Mouse (Mus musculus) midbrain, embryonic 16.5 days (tissue): ENCODE measurements around the gene Cx3cr1. TPM values are rescaled to one million over a fixed set of nuclear protein-coding genes. Genes with fewer than 3 reads are reported as not detected.

Experiments used
- ATAC-seq: fragments of 200-750 bp; cut with Nextera tagmentation; 2 replicates; pipeline ENCODE4 v1.8.0; 2017; ENCODE audit warnings: moderate TSS enrichment
- H3K27ac ChIP-seq: fragments of 300-500 bp; sonication (generic); 2 replicates; pipeline ENCODE4 v1.5.1; 2014; ENCODE audit warnings: mild to moderate bottlenecking, low read length, mixed read lengths
- H3K27me3 ChIP-seq: fragments of 300-500 bp; sonication (generic); 2 replicates; pipeline ENCODE4 v1.6.1; 2014; ENCODE audit warnings: low read depth, low read length, mixed read lengths; ENCODE audit not compliant: control insufficient read depth, insufficient read depth
- H3K36me3 ChIP-seq: fragments of 300-500 bp; sonication (generic); 2 replicates; pipeline ENCODE4 v1.6.1; 2014; ENCODE audit warnings: mild to moderate bottlenecking, low read length, moderate library complexity, mixed read lengths; ENCODE audit not compliant: control insufficient read depth, insufficient read depth
- H3K4me1 ChIP-seq: fragments of 300-500 bp; sonication (generic); 2 replicates; pipeline ENCODE4 v1.6.1; 2014; ENCODE audit warnings: mild to moderate bottlenecking, low read length, mixed read lengths; ENCODE audit not compliant: control insufficient read depth, insufficient read depth
- H3K4me2 ChIP-seq: fragments of 300-500 bp; sonication (generic); 2 replicates; pipeline ENCODE4 v1.6.1; 2014; ENCODE audit warnings: mild to moderate bottlenecking, low read length, mixed read lengths
- H3K4me3 ChIP-seq: fragments of 300-500 bp; sonication (generic); 2 replicates; pipeline ENCODE4 v1.5.1; 2014; ENCODE audit warnings: low read depth, mild to moderate bottlenecking, low read length, moderate library complexity, mixed read lengths
- H3K9ac ChIP-seq: fragments of 300-500 bp; sonication (generic); 2 replicates; pipeline ENCODE4 v1.6.1; 2014; ENCODE audit warnings: low read depth, low read length, mixed read lengths
- H3K9me3 ChIP-seq: fragments of 300-500 bp; sonication (generic); replicated peaks from 2 replicates; pipeline ENCODE4 v1.6.1; 2014; ENCODE audit warnings: mild to moderate bottlenecking, low read length, mixed read lengths; ENCODE audit not compliant: control insufficient read depth, poor library complexity, severe bottlenecking
- WGBS: fragments of 180-500 bp; shearing (Covaris S2); extraction: QIAGEN DNeasy Blood & Tissue Kit; methylation state at CpG from one replicate; pipeline ENCODE4 v1.1.7; 2014; 5-methylcytosine and 5-hydroxymethylcytosine counted together
- polyA plus RNA-seq: library from polyadenylated mRNA; unstranded; fragments of >200 nt; fragmentation: Nextera tagmentation; extraction: Ambion mirVana; gene quantifications from 2 replicates; pipeline ENCODE4 v1.2.1, GENCODE M21; 2015

The Cx3cr1 gene
- 7.6 and 8.0 TPM in 2 replicates for polyA plus RNA-seq

- Histone ChIP-seq H3K9ac (no peak within 1 kb of the TSS), H3K27me3 (no peaks in the 10 kb centered on the region), H3K4me1 (no peaks in the 10 kb centered on the region), H3K4me2 (no peak within 1 kb of the TSS), H3K4me3 (no peak within 1 kb of the TSS), H3K9me3 (no peaks in the 10 kb centered on the region), H3K27ac (no peak within 1 kb of the TSS), H3K36me3 (no peaks in the 10 kb centered on the region)
- no peak for ATAC-seq
- WGBS = 86% methylated on average over 11 of the region's 11 CpGs
These were observed at the start of gene Cx3cr1 for GRCm38 (mm10) chr9:120069779-120070178. Cx3cr1 (minus strand) TSS chr9:120069879.

- WGBS = 91% methylated on average over 4 of the region's 4 CpGs
- peaks cover 26% of the 10 kb centered on the region for H3K36me3 ChIP-seq
These were observed 48.5 kb upstream of the Cx3cr1 start for GRCm38 (mm10) chr9:120118212-120118611.

GRCm38 (mm10) chr9:120116184-120116624, 46.5 kb upstream of the Cx3cr1 start:
- ATAC-seq = no peak
- Histone ChIP-seq H3K4me2 (no peak overlapping the region), H3K27ac (no peak overlapping the region), H3K9me3 (no peaks in the 10 kb centered on the region), H3K4me3 (no peak overlapping the region), H3K27me3 (no peaks in the 10 kb centered on the region), H3K4me1 (peaks cover 5% of the 10 kb centered on the region), H3K9ac (0 out of 2 replicates have a peak overlapping the region, but pooled peaks have one; percentile 7), H3K36me3 (peaks cover 18% of the 10 kb centered on the region)
- WGBS = 89% methylated on average over 8 of the region's 8 CpGs

More at GRCm38 (mm10) chr9:120118212-120118611, 48.5 kb upstream of the Cx3cr1 start:
- Histone ChIP-seq H3K4me2 (no peak overlapping the region), H3K9me3 (no peaks in the 10 kb centered on the region), H3K27ac (no peak overlapping the region), H3K4me1 (no peaks in the 10 kb centered on the region), H3K9ac (no peak overlapping the region), H3K4me3 (no peak overlapping the region), H3K27me3 (no peaks in the 10 kb centered on the region)
- ATAC-seq = no peak

GRCm38 (mm10) chr9:120115580-120115979, 45.9 kb upstream of the Cx3cr1 start:
- ATAC-seq = no peak

GRCm38 (mm10) chr9:120114789-120115151, 45.1 kb upstream of the Cx3cr1 start:
- H3K27ac ChIP-seq = no peak overlapping the region
- ATAC-seq = no peak

More at GRCm38 (mm10) chr9:120115580-120115979, 45.9 kb upstream of the Cx3cr1 start:
- no peak overlapping the region for H3K9ac ChIP-seq
- H3K4me2 ChIP-seq = no peak overlapping the region
- 80% methylated on average over 5 of the region's 5 CpGs for WGBS
- H3K4me3 ChIP-seq = no peak overlapping the region
- no peak overlapping the region for H3K27ac ChIP-seq
- no peaks in the 10 kb centered on the region for H3K9me3 ChIP-seq
- H3K27me3 ChIP-seq = no peaks in the 10 kb centered on the region
- peaks cover 8% of the 10 kb centered on the region for H3K4me1 ChIP-seq
- H3K36me3 ChIP-seq = peaks cover 16% of the 10 kb centered on the region

GRCm38 (mm10) chr9:120114051-120114788, 44.5 kb upstream of the Cx3cr1 start:
- Histone ChIP-seq H3K4me2 (no peak overlapping the region), H3K36me3 (peaks cover 5% of the 10 kb centered on the region; the same call in 1 of the 2 replicates), H3K9ac (no peak overlapping the region), H3K27ac (no peak overlapping the region), H3K9me3 (no peaks in the 10 kb centered on the region), H3K4me3 (no peak overlapping the region), H3K4me1 (peaks cover 8% of the 10 kb centered on the region), H3K27me3 (no peaks in the 10 kb centered on the region)
- no peak for ATAC-seq
- WGBS = 88% methylated on average over 17 of the region's 17 CpGs

More at GRCm38 (mm10) chr9:120114789-120115151, 45.1 kb upstream of the Cx3cr1 start:
- H3K27me3 ChIP-seq = no peaks in the 10 kb centered on the region
- 100% methylated on average over 2 of the region's 2 CpGs for WGBS
- H3K9ac ChIP-seq = no peak overlapping the region
- peaks cover 11% of the 10 kb centered on the region; the same call in 1 of the 2 replicates for H3K36me3 ChIP-seq
- H3K4me3 ChIP-seq = no peak overlapping the region
- peaks cover 8% of the 10 kb centered on the region for H3K4me1 ChIP-seq
- H3K4me2 ChIP-seq = no peak overlapping the region
- no peaks in the 10 kb centered on the region for H3K9me3 ChIP-seq

- peaks cover 8% of the 10 kb centered on the region for H3K4me1 ChIP-seq
- H3K4me2 ChIP-seq = no peak overlapping the region
- H3K27ac ChIP-seq = no peak overlapping the region
- H3K9me3 ChIP-seq = no peaks in the 10 kb centered on the region
- H3K27me3 ChIP-seq = no peaks in the 10 kb centered on the region
- WGBS = 94% methylated on average over 7 of the region's 7 CpGs
- 0 out of 2 replicates have a peak, but pooled peaks cover 4% of the 10 kb centered on the region for H3K36me3 ChIP-seq
- ATAC-seq = no peak
- H3K9ac ChIP-seq = no peak overlapping the region
- H3K4me3 ChIP-seq = no peak overlapping the region
These were observed 43.8 kb upstream of the Cx3cr1 start for GRCm38 (mm10) chr9:120113456-120113855.

GRCm38 (mm10) chr9:120112472-120112871, 42.8 kb upstream of the Cx3cr1 start:
- ATAC-seq = no peak
- H3K27ac ChIP-seq = no peak overlapping the region
- no peaks in the 10 kb centered on the region for H3K27me3 ChIP-seq
- H3K4me2 ChIP-seq = no peak overlapping the region
- H3K9me3 ChIP-seq = no peaks in the 10 kb centered on the region
- no peak overlapping the region for H3K4me3 ChIP-seq
- peaks cover 8% of the 10 kb centered on the region for H3K4me1 ChIP-seq
- 93% methylated on average over 6 of the region's 6 CpGs for WGBS
- H3K36me3 ChIP-seq = 0 out of 2 replicates have a peak, but pooled peaks cover 2% of the 10 kb centered on the region
- H3K9ac ChIP-seq = no peak overlapping the region
